Mouse (Mus musculus) brain, embryonic 18.5 days (tissue): ENCODE data around the gene Cdx2.
A peak's percentile ranks its signal among the peaks of the same experiment; 100 is the strongest.

Experiments
- DNase-seq: peaks from one replicate; pipeline ENCODE4 v3.0.0-alpha.2; 2012; ENCODE audit warnings: low read depth, low spot score

Cdx2 gene

DNA sequence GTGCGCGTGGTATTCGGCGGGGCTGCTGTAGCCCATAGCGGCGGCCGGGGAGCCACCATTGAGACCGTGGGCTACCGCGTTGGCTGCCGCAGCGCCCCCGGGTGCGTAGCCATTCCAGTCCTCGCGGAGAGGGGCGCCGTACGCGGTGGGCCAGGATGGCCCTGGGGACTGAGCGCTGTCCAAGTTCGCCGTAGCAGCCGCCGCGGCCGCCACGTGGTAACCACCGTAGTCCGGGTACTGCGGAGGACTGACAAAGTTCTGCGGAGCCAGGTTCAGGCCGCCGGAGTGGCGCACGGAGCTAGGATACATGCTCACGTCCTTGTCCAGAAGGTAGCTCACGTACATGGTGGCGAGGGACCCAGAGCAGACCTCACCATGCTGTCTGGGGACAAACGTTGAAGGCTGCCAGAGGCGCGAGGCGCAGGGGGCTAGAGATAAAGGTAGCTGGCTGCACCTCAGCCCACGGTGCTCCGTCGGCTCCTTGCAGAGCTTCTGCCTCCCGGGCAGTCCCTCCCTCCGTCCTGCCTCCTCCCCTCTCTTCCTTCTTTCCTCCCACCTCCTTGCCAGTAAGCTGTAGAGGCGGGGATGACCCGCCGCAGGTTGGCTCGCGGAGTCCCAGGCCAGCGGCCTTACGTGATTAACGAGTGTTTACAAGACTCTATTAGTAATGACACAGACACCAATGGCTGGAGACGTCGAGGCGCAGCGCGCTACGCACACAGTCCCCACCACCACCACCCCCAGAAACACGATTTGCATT, at the start of gene Cdx2:
Gene Cdx2 (minus strand): TSS at position 633 of the 760 bp plus-strand sequence.
- no peak for DNase-seq

DNA sequence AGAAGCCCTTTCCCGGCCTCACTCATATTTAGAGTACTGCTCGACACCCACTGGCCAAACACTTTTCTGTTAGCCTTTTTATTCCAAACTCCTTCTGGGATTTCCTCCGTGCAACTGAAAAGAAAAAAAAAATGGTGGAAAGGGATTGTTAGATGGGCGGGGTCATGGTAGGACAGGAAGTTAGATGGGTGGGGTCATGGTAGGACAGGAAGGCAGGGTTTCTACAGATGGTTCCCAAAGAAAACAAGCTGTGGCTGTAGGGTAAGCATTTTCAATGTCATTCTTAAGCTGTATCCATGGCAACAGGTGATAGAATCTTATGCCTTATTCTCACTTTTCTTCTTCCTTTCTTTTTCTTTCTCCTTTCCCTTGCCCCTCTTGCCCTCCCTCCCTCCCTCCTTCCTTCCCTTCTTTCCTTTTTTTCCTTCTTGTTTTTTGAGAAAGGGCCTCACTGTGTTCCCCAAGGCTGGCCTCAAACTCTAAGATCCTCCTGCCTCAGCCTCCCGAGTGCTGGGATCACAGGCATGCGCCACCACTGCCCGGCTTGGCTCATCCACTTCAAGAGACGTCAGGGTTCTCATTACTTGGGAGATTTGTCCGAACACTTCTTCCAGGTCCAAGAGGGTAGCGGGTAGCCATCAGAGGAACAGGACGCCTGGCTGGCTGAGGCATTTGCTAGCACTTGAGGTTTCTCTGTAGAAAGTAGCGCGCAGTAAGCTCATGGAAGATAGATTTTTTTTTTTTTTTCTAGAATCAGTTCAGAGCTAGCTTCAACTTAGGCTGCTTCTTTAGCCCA, 49.4 kb upstream of the Cdx2 start:
- DNase-seq = no peak

DNA sequence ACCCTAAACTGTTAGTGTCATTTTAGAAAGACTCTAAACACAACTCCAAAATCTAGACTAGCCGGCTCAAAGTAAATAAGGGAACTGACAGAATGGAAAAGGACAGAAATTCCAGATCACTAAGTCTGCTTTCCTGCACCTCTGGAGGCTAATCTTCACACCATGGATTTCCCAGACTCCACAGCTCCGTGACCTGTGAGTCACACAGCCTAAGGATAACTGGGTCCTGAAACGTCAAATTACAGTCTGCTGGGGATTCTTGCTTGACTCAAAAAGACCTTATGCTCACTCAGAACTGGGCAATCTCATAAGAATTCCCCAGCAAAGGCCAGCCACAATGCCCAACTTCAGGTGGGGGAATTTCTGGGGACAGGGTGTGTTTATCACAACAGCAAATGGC, 48.7 kb upstream of the Cdx2 start:
- no peak for DNase-seq

DNA sequence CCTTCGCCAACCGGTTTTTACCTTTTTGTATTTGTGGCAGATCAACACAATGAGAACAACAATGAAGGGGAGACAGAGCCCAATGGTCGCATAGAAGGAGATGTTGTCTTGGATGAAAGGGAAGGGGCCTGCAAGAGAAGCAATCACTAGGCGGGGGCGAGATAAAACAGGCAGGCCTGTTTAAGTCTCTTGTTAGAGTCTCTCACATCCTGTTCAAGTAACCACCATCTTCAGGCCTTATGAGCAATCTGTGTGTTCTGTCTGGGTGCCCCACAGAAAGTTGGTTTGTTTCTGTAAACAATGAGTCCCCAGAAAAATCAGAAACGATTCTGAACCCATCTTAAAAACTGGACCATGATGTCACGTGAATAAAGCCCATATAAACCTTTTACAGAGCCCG, 47.9 kb upstream of the Cdx2 start:
- no peak for DNase-seq

DNA sequence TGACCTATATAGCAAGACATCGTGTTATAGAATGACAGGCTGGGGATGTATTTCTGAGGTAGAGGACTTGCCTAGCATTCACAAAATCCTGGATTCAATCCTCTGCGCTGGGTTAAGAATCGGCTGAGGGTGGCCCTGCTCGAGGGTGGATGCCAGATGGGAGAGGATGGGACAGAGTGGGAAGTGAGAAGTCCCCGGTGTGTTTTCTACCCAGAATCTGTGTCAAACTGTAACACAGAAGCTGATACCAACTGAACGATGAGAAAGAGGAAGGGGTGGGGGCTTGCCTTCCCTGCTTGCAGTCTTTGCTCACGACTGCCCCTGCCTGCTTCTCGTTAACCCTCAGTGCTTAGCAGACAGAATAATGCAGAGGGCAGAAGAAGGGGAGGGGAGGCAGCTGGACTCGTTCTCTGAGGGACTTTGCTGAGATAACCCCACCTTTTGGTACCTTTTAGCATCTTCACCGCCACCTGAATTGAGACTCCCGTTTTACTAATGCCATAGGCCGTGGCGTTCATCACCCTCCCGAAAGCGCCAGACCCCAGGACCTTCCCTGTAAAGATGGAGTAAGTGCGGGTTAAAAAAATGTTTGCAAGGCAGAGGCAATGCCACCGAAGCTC, 47.2 kb upstream of the Cdx2 start:
- no peak for DNase-seq

DNA sequence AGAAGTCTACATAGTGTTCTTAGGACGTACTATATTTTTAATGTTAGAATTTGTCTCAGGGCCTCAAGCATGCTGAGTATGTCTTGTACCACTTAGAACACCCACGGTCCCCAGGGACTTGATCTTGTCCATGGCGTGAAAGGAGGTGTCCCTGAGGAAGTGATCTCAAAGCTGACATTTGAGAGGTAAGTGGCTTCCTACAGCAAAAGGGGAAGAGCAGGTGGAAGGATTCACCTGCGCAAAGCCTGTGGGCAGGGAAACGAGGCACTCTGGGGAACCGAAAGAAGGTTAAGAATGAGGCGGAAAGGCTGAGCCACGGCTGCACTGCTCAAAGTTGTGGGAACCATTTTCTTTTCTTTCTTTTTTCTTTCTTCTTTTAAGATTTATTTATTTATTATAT, 44.9 kb upstream of the Cdx2 start:
- DNase-seq = no peak

DNA sequence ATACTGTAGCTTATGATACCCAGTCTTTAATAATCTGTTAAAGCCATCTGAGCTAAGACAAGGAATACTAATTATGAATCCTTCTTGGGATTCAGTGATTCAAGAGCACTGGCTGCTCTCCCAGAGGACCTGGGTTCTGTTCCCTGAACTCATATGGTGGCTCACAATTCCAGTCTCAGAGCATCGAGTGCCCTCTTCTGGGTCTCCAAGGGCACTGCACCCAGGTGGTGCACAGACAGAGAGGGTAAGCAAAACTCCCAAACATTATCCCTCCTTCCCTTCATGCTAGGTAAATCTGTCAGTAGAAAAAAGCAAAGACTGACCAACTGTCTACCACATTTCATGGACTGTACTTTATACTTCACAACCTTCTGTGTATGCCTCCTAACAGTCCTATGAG, 38.9 kb upstream of the Cdx2 start:
- no peak for DNase-seq

DNA sequence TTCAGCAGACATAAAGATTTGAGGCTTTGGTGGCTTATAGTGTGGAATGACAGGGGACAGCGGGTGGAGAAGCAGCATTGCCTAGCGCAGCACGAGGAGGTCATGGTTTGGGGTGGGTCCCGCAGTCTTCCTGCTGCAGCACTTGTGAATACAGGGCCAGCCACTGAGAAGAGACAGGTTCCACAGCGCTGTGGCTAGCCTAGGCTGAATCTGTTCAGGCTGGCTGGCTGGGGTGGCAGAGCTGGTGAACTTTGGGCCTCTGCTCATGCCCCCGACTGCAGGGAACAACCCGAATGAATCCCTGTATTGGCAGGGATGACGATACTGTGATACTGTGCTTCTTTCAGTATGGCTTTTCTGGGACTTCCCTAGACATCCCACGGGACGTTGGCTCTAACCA, 36.8 kb upstream of the Cdx2 start:
- no peak for DNase-seq

DNA sequence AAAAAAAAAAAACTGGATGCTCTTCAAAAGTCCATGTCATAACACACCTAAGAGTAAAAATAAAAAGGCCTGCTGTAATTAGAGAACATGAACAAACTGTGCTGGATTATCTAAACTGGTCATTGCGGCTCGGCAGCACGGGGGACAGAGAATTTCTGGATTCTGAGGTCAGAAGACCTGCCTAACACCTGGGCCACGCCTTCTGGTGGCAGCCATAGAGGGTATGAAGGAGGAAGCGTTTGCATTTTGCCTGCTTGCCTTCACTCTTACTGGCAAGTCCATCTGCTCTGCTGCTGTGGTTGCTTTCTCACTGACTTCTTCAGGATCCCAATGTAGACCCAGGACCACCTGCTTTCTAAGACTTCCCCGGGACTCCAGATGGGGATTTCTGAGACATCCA, 35.8 kb upstream of the Cdx2 start:
- DNase-seq = no peak

DNA sequence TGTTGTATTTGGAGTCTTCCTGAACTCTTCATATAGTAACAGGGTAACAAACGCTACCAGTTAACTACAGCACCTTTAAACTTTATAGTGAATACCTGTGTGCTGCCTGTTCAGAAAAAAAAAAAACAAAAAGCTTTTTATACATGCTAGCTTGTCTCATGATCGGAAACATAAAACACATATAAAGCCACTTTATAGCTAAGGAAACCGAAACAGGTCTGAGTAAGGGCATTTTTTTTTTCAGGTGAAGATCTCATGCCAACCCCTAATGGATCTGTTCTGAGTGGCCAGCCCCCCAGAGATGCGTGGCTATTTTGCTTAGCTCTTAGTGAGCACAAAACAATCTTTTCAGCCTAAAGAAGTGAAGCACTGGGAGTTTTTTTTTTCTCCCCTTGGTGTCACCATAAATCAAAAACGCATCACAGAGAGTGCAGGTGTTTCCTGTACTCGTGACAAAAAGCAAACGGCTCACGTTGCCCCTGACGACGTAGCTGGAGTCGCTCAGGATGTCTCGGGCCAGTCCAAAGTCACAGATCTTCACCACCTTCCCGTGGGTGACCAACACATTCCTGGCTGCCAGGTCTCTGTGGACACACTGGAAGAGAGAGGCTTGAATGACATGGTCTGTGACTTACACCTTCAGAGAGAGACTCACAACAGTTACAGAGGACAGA, 33.8 kb upstream of the Cdx2 start:
- no peak for DNase-seq

DNA sequence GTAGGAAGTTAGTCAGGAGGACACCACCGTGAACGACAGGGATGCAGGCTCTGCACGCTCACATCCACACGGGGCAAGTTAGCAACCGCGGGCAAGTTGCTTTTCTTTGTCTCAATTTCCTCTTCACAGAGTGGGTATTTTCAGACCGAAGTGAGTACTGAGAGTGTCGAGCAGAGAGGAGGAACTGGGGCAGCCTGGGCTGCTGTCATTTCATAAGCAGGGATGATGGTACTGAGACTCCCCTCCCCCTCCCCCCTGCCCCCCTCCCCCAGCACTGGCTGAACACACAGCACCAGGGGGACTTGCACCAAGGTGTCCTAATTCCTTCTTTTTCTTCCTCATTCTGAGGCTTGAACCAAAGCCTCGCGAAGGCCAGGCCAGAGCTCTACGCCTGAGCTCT, 32.5 kb upstream of the Cdx2 start:
- DNase-seq = no peak

DNA sequence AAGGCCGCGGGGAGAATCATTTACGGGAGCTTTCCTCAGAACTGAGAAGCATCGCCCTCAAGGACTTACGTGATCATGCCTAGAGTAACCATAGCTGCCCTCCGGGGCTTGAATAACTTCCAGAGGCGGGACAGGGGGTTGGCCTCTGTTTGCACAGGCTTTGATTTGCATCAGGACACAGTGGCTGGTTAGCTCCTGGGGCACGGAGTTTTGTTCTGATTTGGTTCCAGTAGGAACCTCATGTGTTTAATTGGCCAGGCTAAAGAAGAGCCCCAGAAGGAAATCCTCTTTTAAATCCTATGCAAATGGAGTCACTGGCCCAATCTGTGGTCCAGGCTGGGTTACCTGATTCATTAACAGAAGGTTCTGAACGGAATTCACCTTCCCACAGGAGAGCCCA, 31.9 kb upstream of the Cdx2 start:
- DNase-seq = no peak

DNA sequence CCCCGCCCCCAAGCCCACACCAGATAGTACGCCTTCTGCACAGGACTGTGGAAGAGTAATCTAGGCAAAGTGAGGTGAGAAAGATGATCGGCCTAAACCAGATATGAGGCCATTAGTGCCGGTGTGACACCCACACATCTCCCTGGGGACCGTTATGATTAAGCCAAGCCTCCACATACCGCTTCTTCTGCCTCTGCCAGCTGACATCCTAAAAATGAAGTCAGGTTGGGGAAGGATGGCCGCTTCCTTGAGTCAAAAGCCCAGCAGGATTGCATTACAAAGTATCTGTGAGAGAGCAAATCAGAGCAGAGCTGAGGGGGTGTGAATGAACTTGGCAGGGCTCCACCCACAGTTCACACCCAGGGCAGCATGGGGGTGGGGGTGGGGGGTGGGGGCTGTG, 25.6 kb upstream of the Cdx2 start:
- DNase-seq = no peak

DNA sequence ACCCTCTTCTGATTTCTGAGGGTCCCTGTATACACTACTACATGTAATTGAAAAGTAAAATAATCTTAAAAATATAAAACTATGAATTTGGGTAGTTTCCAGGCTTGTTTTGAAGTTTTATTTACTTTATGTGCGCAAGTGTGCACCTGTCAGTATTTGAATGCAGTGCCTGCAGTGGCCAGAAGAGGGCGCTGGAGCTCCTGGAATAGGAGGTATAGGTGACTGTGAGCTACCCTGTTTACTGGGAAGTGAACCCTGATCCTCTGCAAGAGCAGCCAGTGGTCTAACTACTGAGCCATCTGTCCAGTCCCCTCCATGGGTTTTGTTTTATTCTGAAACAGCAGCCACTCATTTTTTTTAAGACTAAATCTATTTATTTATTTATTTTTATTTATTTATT, 24.5 kb upstream of the Cdx2 start:
- DNase-seq = no peak

DNA sequence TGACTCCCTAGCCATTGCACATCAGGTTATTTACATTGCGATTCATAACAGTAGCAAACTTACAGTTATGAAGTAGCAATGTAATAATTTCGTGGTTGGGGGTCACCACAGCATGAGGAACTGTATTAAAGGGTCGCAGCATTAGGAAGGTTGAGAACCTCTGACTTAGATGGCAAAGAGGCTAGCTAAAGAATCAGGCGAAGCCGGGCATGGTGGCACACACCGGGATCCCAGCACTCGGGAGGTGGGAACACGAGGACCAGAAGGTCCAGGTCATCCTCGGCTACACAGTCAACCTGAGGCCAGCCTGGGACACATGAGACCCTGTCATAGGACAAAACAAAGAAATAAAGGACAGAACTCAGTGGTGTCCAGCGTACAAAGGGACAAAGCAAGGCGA, 22.9 kb upstream of the Cdx2 start:
- DNase-seq = no peak

DNA sequence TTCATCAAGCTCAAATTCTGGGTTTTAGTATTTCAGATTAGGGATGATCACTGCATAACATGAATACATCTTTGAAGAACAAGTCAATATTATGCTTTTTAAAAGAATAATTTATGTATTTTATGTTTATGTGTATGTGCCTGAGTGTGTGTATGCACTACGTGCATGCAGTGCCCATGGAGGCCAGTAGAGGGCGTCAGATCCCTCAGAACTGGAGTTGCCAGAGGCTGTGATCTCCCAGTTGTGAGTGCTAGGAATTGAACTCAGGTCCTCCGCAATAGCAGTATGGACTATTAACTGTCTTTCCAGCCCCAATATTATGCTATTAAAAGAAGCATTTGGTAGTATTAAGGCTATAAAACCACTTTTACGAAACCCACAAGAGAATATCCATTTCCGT, 20.6 kb upstream of the Cdx2 start:
- DNase-seq = no peak

DNA sequence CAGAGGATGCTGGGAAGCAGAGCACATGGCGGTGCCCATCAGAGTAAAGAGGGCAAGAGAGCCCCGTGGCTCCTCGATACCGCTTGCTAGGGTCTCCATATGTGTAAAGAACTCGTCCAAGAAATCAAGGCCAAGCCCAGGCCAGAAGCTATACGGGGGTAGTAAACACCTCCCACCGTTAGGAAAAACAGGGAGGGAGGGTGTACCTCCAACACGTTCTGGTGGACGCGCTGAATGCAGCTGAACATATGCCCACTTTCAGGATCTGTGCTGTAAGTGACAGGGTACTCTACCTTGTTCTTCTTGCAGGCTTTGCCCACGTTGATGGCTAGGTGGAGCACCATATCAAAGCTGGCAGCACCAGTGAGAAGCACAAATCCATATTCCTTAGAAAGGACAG, 18.9 kb upstream of the Cdx2 start:
- no peak for DNase-seq

DNA sequence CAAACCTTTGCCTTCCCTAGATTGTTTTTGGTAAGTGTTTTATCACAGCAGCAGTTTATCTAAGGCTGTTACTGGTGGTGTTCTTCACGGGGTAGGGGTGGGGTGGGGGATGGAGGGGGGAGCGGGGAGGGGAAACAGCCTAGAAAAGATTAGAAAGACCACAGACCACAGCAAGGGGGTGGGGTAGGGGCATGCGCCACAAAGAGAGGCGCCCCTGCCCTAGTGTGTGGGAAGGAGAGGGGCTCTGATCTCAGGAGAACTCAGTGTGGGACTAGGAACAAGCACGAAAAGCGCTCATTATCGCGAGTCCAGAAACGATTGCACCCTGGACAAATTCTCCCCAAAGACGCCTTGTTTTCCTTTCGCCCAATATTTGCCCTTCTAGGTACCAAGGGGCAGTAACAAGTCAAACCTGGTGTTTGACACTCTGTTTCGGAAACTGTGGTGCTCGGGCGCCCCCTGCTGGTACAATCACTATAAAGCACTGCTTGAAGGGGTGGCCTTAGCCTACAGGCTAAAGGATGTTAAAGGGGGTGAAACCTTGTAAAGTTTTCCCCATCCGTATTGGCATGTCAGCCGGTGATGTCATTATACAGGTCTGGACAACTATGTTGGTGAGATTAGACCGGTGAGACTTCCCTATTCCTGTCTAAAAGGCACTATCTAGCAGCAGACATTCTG, 16.3 kb upstream of the Cdx2 start:
- DNase-seq = no peak

DNA sequence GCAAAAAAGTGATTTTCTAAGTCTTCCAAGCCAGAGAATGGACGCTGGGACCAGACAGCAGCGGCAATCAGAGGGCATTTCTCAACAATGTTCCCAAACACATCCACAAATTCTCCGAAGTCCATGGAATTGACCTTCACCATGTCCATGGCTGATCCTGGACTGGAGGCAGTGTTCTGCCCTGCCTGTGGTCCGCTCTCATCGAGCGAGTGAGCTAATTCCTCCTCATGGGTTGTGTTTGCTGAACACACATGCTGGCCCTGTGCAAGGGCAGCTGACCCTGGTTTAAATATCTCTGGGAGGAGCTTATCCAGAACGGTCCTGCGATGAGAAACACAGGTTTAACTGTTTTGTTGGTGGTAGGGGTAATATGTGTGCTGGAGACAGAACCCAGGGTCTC, 15.1 kb upstream of the Cdx2 start, which contains the start of gene Urad:
Gene Urad (minus strand): TSS at position 258 of the 400 bp plus-strand sequence.
- no peak for DNase-seq

DNA sequence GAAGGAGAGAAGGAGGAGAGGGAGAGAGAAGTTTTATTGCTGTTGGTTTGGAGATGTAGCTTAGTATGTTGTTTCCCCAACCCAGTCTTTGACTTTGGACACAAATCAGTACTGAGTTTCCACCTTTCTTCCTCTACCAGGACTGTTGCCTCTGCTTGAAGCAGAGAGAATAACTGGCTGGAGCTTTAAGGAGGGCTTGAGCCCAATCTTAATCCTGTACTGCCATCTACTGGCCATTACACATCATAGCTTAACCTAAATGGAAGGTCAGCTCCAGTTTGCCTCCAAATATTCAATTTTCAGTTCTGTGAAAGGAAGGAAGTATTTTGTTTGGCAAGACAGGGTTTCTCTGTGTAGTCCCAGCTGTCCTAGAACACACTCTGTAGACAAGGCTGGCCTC, 12.6 kb upstream of the Cdx2 start:
- DNase-seq = peak; percentile 45

DNA sequence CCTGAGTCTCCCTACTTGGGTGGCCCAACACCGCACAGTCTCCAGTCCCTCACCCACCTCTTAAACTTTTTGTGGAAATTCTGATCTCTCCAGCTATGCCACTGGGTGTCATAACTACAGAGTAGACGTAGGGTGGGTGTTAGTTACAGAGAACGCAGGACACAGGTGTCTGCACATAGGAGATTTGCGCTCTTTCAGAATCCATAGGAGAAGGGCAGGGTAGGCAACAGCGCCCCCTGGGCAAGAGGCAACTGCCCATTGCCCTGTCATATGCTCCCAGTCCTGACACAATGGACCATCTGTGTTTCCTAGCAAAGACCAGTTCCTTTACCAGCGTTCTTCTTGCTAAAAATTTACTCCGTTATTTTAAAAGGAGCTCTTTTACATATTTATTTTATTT, 10.9 kb upstream of the Cdx2 start:
- no peak for DNase-seq

DNA sequence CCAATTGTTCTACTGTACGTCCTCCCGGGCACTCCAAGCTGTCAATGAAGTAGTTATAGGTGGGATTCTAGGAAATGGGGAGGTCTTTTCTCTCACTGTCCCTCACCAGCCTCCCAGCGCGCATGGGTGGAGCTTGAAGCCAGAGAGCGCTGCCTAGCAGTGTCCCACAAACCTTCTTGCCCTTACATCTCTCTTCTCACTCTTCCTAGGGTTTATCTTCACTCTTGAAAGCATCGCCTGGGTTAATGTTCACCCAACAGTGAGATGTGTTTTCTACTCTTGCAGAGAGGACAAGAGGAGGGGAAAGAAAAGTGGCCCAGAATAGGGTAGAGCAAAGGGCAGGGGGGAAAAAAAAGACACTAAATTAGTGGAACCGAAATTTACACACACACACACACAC, 10.3 kb upstream of the Cdx2 start:
- no peak for DNase-seq
